Mouse (Mus musculus) bone marrow macrophage, adult 2 months (primary cell): ENCODE results near the gene Lingo4.

Experiments used
- CTCF ChIP-seq: IDR thresholded peaks from 2 replicates; pipeline ENCODE4 v1.5.1; 2012; ENCODE audit warnings: low read depth, mild to moderate bottlenecking, low read length, moderate library complexity
- POLR2A ChIP-seq: IDR thresholded peaks from 2 replicates; pipeline ENCODE4 v1.6.1; 2012; ENCODE audit warnings: mild to moderate bottlenecking, low read depth, low read length, borderline replicate concordance

GRCm38 (mm10) chr3:94402451-94402850 is 4.1 kb downstream of the Lingo4 start:
- no peak for TF ChIP-seq CTCF
- no peak for TF ChIP-seq POLR2A
